Mouse (Mus musculus): ENCODE data around the gene Gatad2a. TPM values are rescaled to one million over a fixed set of nuclear protein-coding genes. Genes with fewer than 3 reads are reported as not detected.
A peak's percentile ranks its signal among the peaks of the same experiment; 100 is the strongest.

Gatad2a gene
- polyA plus RNA-seq, 1 experiment from 2014 or later, result 27.2 TPM

GRCm38 (mm10) chr8:69903063-69903542, 93.1 kb downstream of the Gatad2a start:
- peaks cover 39% of the 10 kb centered on the region for H3K4me1 ChIP-seq
- H3K9me3 ChIP-seq, result no peaks in the 10 kb centered on the region
- WGBS, result under 1% methylated on average over 43 of the region's 45 CpGs

GRCm38 (mm10) chr8:69902163-69903062, 93.8 kb downstream of the Gatad2a start, which contains the start of the genes Tssk6, Ndufa13 and Yjefn3:
Gene Tssk6 (plus strand): TSS chr8:69902184.
Gene Ndufa13 (minus strand): TSS chr8:69902558.
Gene Yjefn3 (minus strand): TSS chr8:69902712.
- Histone ChIP-seq H3K4me1 (peaks cover 46% of the 10 kb centered on the region), H3K27ac (peak within 1 kb of the TSS; percentile 89), H3K4me2 (peak within 1 kb of the TSS; percentile 99), H3K9me3 (no peaks in the 10 kb centered on the region), H3K27me3 (replicated peaks) (no peaks in the 10 kb centered on the region), H3K36me3 (replicated peaks) (no peaks in the 10 kb centered on the region), H3K4me3 (peak within 1 kb of the TSS; percentile 86), H3K9ac (peak within 1 kb of the TSS; percentile 73)
- WGBS, result 5% methylated on average over 89 of the region's 89 CpGs
- peak; percentile 57 for ATAC-seq (replicated peaks)

More at GRCm38 (mm10) chr8:69903063-69903542, 93.1 kb downstream of the Gatad2a start:
- Histone ChIP-seq H3K9ac (peak overlapping the region; percentile 64), H3K4me3 (peak overlapping the region; percentile 86), H3K27me3 (replicated peaks) (no peaks in the 10 kb centered on the region), H3K27ac (peak overlapping the region; percentile 89), H3K36me3 (replicated peaks) (no peaks in the 10 kb centered on the region), H3K4me2 (peak overlapping the region; percentile 99)
- ATAC-seq (replicated peaks), result peak; percentile 89

- no peaks in the 10 kb centered on the region for H3K36me3 ChIP-seq (replicated peaks)
- peak; percentile 72 for ATAC-seq (replicated peaks)
- H3K4me3 ChIP-seq, result peak overlapping the region; percentile 86
- H3K4me2 ChIP-seq, result peak overlapping the region; percentile 99
- H3K4me1 ChIP-seq, result peaks cover 50% of the 10 kb centered on the region
- peak overlapping the region; percentile 73 for H3K9ac ChIP-seq
- no peaks in the 10 kb centered on the region for H3K27me3 ChIP-seq (replicated peaks)
- peak overlapping the region; percentile 89 for H3K27ac ChIP-seq
- no peaks in the 10 kb centered on the region for H3K9me3 ChIP-seq
- 3% methylated on average over 41 of the region's 41 CpGs for WGBS
Observed at GRCm38 (mm10) chr8:69901484-69902162, 94.6 kb downstream of the Gatad2a start.

- 16% methylated on average over 12 of the region's 12 CpGs for WGBS
- no peaks in the 10 kb centered on the region for H3K27me3 ChIP-seq (replicated peaks)
- peak overlapping the region; percentile 99 for H3K4me2 ChIP-seq
- H3K4me1 ChIP-seq, result peaks cover 50% of the 10 kb centered on the region
- H3K36me3 ChIP-seq (replicated peaks), result no peaks in the 10 kb centered on the region
- peak overlapping the region; percentile 89 for H3K27ac ChIP-seq
- 0 out of 2 replicates have a peak, but pooled peaks have one; percentile 3 for ATAC-seq (replicated peaks)
- no peaks in the 10 kb centered on the region for H3K9me3 ChIP-seq
- peak overlapping the region; percentile 86 for H3K4me3 ChIP-seq
- peak overlapping the region; percentile 73 for H3K9ac ChIP-seq
Observed at GRCm38 (mm10) chr8:69900895-69901451, 95.2 kb downstream of the Gatad2a start.

GRCm38 (mm10) chr8:69899876-69900275, 96.3 kb downstream of the Gatad2a start:
- no peak for ATAC-seq (replicated peaks)
- Histone ChIP-seq H3K9me3 (no peaks in the 10 kb centered on the region), H3K27me3 (replicated peaks) (no peaks in the 10 kb centered on the region), H3K9ac (no peak overlapping the region), H3K27ac (no peak overlapping the region), H3K36me3 (replicated peaks) (no peaks in the 10 kb centered on the region), H3K4me1 (peaks cover 53% of the 10 kb centered on the region), H3K4me3 (no peak overlapping the region), H3K4me2 (peak overlapping the region; percentile 99; the same call in 1 of the 2 replicates)
- 100% methylated on average over 2 of the region's 2 CpGs for WGBS

GRCm38 (mm10) chr8:69897857-69898256, 98.3 kb downstream of the Gatad2a start:
- Histone ChIP-seq H3K9me3 (no peaks in the 10 kb centered on the region), H3K36me3 (replicated peaks) (no peaks in the 10 kb centered on the region), H3K4me1 (peaks cover 44% of the 10 kb centered on the region), H3K4me3 (no peak overlapping the region), H3K9ac (no peak overlapping the region), H3K4me2 (no peak overlapping the region), H3K27ac (no peak overlapping the region), H3K27me3 (replicated peaks) (no peaks in the 10 kb centered on the region)
- WGBS, result 88% methylated on average over 6 of the region's 6 CpGs
- no peak for ATAC-seq (replicated peaks)

GRCm38 (mm10) chr8:69895772-69896451, 100.3 kb downstream of the Gatad2a start:
- 68% methylated on average over 4 of the region's 4 CpGs for WGBS
- Histone ChIP-seq H3K4me3 (no peak overlapping the region), H3K4me2 (no peak overlapping the region), H3K9ac (no peak overlapping the region), H3K4me1 (peaks cover 32% of the 10 kb centered on the region), H3K27me3 (replicated peaks) (no peaks in the 10 kb centered on the region), H3K9me3 (no peaks in the 10 kb centered on the region), H3K36me3 (replicated peaks) (no peaks in the 10 kb centered on the region), H3K27ac (no peak overlapping the region)
- no peak for ATAC-seq (replicated peaks)

GRCm38 (mm10) chr8:69894836-69895332, 101.3 kb downstream of the Gatad2a start:
- H3K27me3 ChIP-seq (replicated peaks), result peaks cover 7% of the 10 kb centered on the region
- ATAC-seq (replicated peaks), result no peak
- H3K27ac ChIP-seq, result no peak overlapping the region
- WGBS, result 48% methylated on average over 6 of the region's 6 CpGs
- peaks cover 22% of the 10 kb centered on the region for H3K4me1 ChIP-seq
- no peak overlapping the region for H3K4me3 ChIP-seq
- no peaks in the 10 kb centered on the region for H3K36me3 ChIP-seq (replicated peaks)
- no peak overlapping the region for H3K4me2 ChIP-seq
- H3K9me3 ChIP-seq, result no peaks in the 10 kb centered on the region
- no peak overlapping the region for H3K9ac ChIP-seq

- Histone ChIP-seq H3K4me3 (no peak overlapping the region), H3K27ac (no peak overlapping the region), H3K4me2 (no peak overlapping the region), H3K36me3 (replicated peaks) (no peaks in the 10 kb centered on the region), H3K27me3 (replicated peaks) (peaks cover 17% of the 10 kb centered on the region), H3K9ac (no peak overlapping the region), H3K4me1 (peaks cover 21% of the 10 kb centered on the region), H3K9me3 (no peaks in the 10 kb centered on the region)
- WGBS, result 28% methylated on average over 17 of the region's 17 CpGs
- no peak for ATAC-seq (replicated peaks)
Observed at GRCm38 (mm10) chr8:69893863-69894262, 102.3 kb downstream of the Gatad2a start.

GRCm38 (mm10) chr8:69890813-69891241, 105.4 kb downstream of the Gatad2a start:
- Histone ChIP-seq H3K4me1 (peaks cover 39% of the 10 kb centered on the region), H3K9ac (no peak overlapping the region)

GRCm38 (mm10) chr8:69888902-69889301, 107.3 kb downstream of the Gatad2a start:
- WGBS, result 4% methylated on average over 32 of the region's 32 CpGs
- H3K4me3 ChIP-seq, result peak overlapping the region; percentile 27
- peaks cover 38% of the 10 kb centered on the region for H3K4me1 ChIP-seq
- no peaks in the 10 kb centered on the region for H3K9me3 ChIP-seq
- H3K9ac ChIP-seq, result no peak overlapping the region
- H3K36me3 ChIP-seq (replicated peaks), result no peaks in the 10 kb centered on the region
- H3K27me3 ChIP-seq (replicated peaks), result peaks cover 67% of the 10 kb centered on the region
- H3K4me2 ChIP-seq, result peak overlapping the region; percentile 43
- no peak overlapping the region for H3K27ac ChIP-seq
- ATAC-seq (replicated peaks), result peak; percentile 13; the same call in 1 of the 2 replicates

More at GRCm38 (mm10) chr8:69890813-69891241, 105.4 kb downstream of the Gatad2a start:
- Histone ChIP-seq H3K9me3 (no peaks in the 10 kb centered on the region), H3K4me3 (no peak overlapping the region), H3K27me3 (replicated peaks) (peaks cover 47% of the 10 kb centered on the region), H3K27ac (no peak overlapping the region), H3K36me3 (replicated peaks) (no peaks in the 10 kb centered on the region), H3K4me2 (no peak overlapping the region; the same call in 1 of the 2 replicates)
- no peak; the same call in 1 of the 2 replicates for ATAC-seq (replicated peaks)
- 36% methylated on average over 19 of the region's 19 CpGs for WGBS
